Mouse (Mus musculus): ENCODE data around the gene Bola1. TPM values are rescaled to one million over a fixed set of nuclear protein-coding genes. Genes with fewer than 3 reads are reported as not detected.
"Not testable (repeated sequence)": the region's sequence is repeated elsewhere in the genome, so short reads cannot be mapped to it uniquely, and the experiment has no call there.

Bola1 gene
- polyA plus RNA-seq, 1 experiment from 2014 or later: 86.6 TPM

DNA sequence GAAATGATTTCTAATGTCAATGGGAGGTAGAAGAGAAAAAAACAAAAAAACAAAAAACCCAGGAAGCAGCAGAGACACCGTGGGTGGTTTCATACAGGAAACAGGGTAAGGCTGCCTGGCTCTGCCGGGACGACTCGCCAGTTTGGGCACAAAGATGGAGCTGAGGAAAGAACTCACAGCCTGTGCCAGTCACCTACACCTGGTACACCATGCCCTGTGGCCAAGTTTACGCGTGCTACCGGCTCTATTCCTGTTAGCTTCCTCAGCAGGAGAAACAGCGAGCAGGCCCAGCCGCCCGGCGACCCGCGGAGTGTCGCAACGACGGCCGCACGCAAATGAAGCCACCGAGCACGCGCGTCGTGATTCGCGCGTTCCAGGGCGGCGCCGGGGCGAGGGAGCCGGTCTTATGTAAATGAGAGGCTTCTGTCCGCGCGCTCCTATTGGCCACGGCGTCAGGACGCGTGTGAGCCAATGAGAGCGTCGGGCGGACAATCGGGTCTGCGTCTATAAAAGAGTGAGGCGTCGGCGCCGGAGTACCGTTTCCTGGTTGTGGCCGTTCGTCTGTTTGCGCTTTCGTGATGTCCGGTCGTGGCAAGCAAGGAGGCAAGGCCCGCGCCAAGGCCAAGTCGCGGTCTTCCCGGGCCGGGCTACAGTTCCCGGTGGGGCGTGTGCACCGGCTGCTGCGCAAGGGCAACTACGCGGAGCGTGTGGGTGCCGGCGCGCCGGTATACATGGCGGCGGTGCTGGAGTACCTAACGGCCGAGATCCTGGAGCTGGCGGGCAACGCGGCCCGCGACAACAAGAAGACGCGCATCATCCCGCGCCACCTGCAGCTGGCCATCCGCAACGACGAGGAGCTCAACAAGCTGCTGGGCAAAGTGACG, 25.7 kb upstream of the Bola1 start, which contains the start of gene Hist2h2aa1:
TSS of gene Hist2h2aa1 (plus strand) at position 495 of the 884 bp plus-strand sequence.
- peaks cover 46% of the 10 kb centered on the region for H3K4me1 ChIP-seq
- H3K36me3 ChIP-seq (ENCODE audit: poor library complexity, severe bottlenecking); H3K9me3 ChIP-seq (replicated peaks); H3K27me3 ChIP-seq: not testable (repeated sequence)
- peak within 1 kb of the TSS; percentile 79 for H3K9ac ChIP-seq
- H3K4me3 ChIP-seq: peak within 1 kb of the TSS; percentile 48
- H3K27ac ChIP-seq: peak within 1 kb of the TSS; percentile 96
- peak; percentile 91 for ATAC-seq
- H3K4me2 ChIP-seq: peak within 1 kb of the TSS; percentile 70
- under 1% methylated on average over 27 of the region's 88 CpGs for WGBS

DNA sequence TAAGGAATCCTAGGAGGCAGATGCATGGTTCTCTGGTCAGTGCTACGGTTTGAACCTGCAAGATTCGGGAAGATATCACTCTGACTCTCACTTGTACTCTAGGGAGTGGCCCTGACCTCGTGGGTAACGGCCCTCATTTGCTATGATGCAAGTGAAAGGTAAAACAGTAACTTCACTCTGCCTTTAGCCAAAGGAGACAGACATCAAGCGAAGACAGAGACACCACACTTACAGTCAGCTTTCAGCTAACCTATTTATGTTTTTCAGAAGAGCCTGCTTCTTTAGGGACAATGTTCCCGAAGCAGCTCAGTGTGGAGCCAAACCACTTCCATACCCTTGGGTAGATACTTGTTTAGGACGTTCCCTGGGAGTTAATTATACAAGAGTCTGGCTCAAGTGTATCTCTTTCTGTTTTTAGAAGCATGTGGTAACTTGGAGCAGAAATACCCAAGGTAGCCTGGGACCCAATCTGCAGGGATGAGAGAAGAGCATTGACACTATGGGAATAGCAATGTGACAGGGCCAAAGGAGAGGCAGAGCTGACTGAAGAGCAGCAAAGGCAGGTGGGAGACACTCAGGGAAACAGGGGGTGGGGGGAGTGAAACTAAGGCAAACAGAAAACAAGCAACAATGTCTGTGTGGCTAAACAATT, 24.5 kb upstream of the Bola1 start:
- Histone ChIP-seq H3K4me1 (peaks cover 41% of the 10 kb centered on the region), H3K4me3 (no peak overlapping the region), H3K9me3 (replicated peaks) (no peaks in the 10 kb centered on the region), H3K27ac (peak overlapping the region; percentile 96; the same call in 1 of the 2 replicates), H3K36me3 (ENCODE audit: poor library complexity, severe bottlenecking) (no peaks in the 10 kb centered on the region), H3K9ac (peak overlapping the region; percentile 79), H3K4me2 (peak overlapping the region; percentile 70), H3K27me3 (no peaks in the 10 kb centered on the region)
- ATAC-seq: no peak
- WGBS: 81% methylated on average over 7 of the region's 7 CpGs

DNA sequence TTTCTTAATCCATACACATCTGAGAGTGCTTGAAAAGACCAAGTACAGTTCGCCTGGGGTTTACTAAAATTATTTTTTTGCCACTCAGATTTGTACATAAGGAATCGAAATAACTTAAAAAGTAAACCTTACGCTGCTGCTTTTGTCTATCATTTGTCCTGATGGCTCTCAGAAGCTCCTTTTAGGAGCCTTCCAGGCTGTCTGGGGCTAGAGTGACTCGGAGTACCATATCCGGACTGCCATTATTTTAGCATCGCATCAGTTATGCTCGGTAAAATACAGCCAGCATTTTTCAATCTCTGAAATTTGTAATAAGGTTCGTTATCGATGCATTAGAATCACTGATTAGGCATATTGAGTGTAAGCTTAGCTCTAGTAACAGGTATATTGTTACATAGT, 21.3 kb upstream of the Bola1 start:
- Histone ChIP-seq H3K9ac (peak overlapping the region; percentile 65), H3K27ac (peak overlapping the region; percentile 81), H3K4me1 (peaks cover 41% of the 10 kb centered on the region), H3K27me3 (no peaks in the 10 kb centered on the region), H3K4me2 (peak overlapping the region; percentile 49), H3K9me3 (replicated peaks) (no peaks in the 10 kb centered on the region), H3K4me3 (peak overlapping the region; percentile 20; the same call in 1 of the 2 replicates), H3K36me3 (ENCODE audit: poor library complexity, severe bottlenecking) (no peaks in the 10 kb centered on the region)
- ATAC-seq: no peak
- 72% methylated on average over 9 of the region's 9 CpGs for WGBS

DNA sequence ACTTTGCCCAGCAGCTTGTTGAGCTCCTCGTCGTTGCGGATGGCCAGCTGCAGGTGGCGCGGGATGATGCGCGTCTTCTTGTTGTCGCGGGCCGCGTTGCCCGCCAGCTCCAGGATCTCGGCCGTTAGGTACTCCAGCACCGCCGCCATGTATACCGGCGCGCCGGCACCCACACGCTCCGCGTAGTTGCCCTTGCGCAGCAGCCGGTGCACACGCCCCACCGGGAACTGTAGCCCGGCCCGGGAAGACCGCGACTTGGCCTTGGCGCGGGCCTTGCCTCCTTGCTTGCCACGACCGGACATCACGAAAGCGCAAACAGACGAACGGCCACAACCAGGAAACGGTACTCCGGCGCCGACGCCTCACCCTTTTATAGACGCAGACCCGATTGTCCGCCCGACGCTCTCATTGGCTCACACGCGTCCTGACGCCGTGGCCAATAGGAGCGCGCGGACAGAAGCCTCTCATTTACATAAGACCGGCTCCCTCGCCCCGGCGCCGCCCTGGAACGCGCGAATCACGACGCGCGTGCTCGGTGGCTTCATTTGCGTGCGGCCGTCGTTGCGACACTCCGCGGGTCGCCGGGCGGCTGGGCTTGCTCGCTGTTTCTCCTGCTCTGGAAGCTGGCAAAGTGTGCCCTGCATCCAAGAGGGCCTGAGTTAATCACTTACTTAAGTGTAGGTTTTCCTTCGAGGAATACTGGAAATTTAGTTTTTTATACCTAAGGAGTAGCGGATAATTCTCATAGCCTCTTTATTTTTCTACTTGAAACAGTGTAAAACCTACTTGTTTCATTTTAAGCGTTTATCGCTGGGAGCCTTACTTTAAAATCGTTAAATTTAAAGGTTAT, 20.7 kb upstream of the Bola1 start, which contains the start of gene Hist2h2aa2:
TSS of gene Hist2h2aa2 (minus strand) at position 328 of the 850 bp plus-strand sequence.
- peak; percentile 87 for ATAC-seq
- H3K9me3 ChIP-seq (replicated peaks); H3K36me3 ChIP-seq (ENCODE audit: poor library complexity, severe bottlenecking); H3K27me3 ChIP-seq: not testable (repeated sequence)
- peak within 1 kb of the TSS; percentile 65 for H3K9ac ChIP-seq
- peaks cover 41% of the 10 kb centered on the region for H3K4me1 ChIP-seq
- peak within 1 kb of the TSS; percentile 81 for H3K27ac ChIP-seq
- H3K4me2 ChIP-seq: peak within 1 kb of the TSS; percentile 51
- WGBS: 3% methylated on average over 36 of the region's 85 CpGs
- H3K4me3 ChIP-seq: peak within 1 kb of the TSS; percentile 36

DNA sequence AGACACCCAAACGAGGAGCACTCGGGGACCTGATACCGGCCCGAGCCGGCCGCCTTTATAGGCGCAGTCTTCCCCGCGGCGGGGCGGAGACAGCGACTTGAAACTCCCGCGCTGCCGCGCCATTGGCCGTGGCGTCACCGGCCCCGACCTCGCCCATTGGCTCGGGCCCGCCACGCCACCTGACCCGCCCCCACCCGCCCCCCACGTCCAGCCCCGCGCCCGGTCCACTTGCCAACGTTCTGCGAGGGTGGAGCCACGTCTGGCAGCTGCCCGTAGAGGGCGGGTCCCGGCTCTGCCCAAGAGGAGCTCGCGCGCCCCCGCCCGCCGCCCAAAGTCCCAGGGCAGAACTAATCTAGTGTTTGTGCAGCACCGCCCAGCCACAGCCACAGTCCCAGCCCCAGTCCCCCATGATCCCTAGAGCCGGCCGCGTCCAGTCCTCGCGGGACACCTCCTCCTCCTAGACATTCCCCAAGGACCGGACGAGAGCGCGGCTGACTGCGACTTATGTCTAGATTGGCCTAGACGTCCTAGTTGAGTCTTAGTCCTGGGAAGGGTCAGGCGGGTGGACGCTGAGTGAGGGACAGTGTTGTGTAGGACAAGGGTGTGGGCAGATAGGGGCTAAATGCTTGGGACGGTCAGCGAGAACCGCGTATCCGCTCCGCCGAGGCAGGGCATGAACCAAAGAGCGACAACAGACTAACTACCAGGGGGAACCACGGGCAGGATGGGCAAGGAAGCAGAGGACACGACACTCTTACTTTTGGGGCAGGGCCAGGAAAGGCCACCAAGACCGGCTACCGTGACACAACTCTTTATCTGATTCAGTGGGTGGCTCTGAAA, 19.7 kb upstream of the Bola1 start, which contains the start of gene Hist2h3c2:
TSS of gene Hist2h3c2 (minus strand) at position 174 of the 840 bp plus-strand sequence.
- WGBS: 0% methylated on average over 9 of the region's 68 CpGs
- ATAC-seq: peak; percentile 90
- H3K27me3 ChIP-seq: not testable (repeated sequence)

DNA sequence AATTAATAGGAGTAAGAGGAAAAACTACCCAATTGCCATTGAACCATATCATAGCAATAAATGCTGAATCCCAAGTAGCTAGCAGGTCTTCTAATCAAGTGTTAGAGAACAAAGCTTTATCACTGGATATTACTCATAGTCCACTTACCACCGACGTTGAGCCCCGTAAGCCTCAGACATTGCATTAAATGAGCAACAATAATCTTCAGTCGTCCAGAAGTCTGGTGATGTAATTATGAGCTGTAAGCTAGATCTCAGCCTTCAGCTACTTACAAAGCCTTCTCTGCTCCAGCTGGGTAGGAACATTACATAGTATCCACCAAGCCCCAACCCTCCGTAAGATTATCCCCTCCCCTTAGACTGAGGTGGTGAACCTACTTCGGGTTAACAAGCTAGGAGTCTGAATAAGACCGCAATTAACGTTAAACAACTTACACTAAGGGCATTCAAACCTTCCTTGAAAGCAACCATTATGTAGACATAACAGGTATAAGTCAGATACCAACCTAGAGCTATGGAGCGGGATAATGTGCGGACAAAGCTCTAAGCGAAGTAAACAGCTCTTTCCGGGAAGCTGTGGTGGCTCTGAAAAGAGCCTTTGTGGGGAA, 18.5 kb upstream of the Bola1 start:
- WGBS: under 1% methylated on average over 12 of the region's 12 CpGs
- Histone ChIP-seq H3K36me3 (ENCODE audit: poor library complexity, severe bottlenecking) (no peaks in the 10 kb centered on the region), H3K4me3 (peak overlapping the region; percentile 48), H3K4me1 (peaks cover 27% of the 10 kb centered on the region), H3K4me2 (peak overlapping the region; percentile 64), H3K27me3 (no peaks in the 10 kb centered on the region), H3K27ac (peak overlapping the region; percentile 81), H3K9me3 (replicated peaks) (no peaks in the 10 kb centered on the region), H3K9ac (peak overlapping the region; percentile 78)
- no peak for ATAC-seq

More for the DNA sequence above, 19.7 kb upstream of the Bola1 start, which contains the start of gene Hist2h3c2:
- Histone ChIP-seq H3K9ac (peak within 1 kb of the TSS; percentile 78), H3K27ac (peak within 1 kb of the TSS; percentile 81), H3K4me2 (peak within 1 kb of the TSS; percentile 64), H3K4me1 (peaks cover 33% of the 10 kb centered on the region), H3K4me3 (peak within 1 kb of the TSS; percentile 48)
- not testable (repeated sequence) for H3K36me3 ChIP-seq (ENCODE audit: poor library complexity, severe bottlenecking); H3K9me3 ChIP-seq (replicated peaks)

DNA sequence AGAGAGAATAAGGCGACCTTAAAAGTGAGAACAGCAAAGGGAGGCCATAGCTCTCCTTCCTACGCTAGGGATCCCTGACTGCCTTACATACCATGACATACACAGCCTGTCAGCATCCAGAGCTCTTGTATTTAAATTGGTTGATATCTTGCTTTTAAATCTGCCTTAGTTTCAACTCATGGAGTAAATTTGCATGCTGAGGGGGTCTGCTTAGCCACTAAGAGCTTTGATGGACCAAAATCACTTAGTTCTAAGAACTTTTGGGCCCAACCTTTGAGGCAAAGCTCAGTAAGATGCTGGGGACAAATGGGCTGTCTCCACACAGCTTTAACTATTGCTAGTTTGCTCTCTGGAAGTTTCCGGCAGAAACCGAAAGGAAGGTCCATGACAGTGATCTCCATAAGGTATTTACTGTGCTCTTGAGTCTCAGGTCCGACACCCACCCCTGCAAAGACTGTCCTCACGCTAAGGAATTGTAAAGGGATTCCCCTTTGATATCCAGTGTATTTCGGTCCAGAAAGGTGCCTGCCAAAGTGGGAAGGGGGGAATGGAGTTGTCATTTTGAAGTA, 17.9 kb upstream of the Bola1 start:
- Histone ChIP-seq H3K27ac (peak overlapping the region; percentile 81), H3K4me2 (peak overlapping the region; percentile 64), H3K9ac (peak overlapping the region; percentile 78), H3K36me3 (ENCODE audit: poor library complexity, severe bottlenecking) (no peaks in the 10 kb centered on the region), H3K9me3 (replicated peaks) (no peaks in the 10 kb centered on the region), H3K4me3 (peak overlapping the region; percentile 48), H3K4me1 (peaks cover 27% of the 10 kb centered on the region), H3K27me3 (no peaks in the 10 kb centered on the region)
- WGBS: 21% methylated on average over 7 of the region's 7 CpGs
- no peak for ATAC-seq

DNA sequence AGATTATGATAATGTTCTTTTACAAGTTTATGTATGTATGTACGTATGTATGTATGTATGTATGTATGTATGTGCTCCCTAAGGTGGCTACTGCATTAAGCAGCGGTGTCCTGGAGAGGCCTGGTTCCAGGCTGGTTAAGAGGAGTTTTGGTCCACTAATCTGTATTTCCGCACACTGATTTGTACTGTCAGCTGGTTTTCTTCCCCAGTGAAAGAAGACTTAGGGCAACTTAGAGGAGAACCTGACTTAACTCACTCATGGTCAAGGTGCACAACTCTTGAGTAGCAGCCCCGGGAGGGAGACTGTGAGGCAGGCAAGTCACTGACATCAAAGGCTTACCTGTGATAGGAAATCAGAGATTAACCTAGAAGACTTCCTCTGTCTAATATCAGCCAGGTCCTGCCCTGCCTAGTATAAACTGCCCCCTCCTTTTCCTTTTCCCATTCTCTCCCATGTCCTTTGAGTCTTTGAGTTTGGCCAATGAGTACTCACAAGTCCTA, 17.4 kb upstream of the Bola1 start:
- no peak for ATAC-seq
- Histone ChIP-seq H3K27me3 (no peaks in the 10 kb centered on the region), H3K4me1 (peaks cover 27% of the 10 kb centered on the region), H3K36me3 (ENCODE audit: poor library complexity, severe bottlenecking) (no peaks in the 10 kb centered on the region), H3K4me2 (peak overlapping the region; percentile 64), H3K9ac (peak overlapping the region; percentile 78), H3K4me3 (peak overlapping the region; percentile 48), H3K27ac (peak overlapping the region; percentile 81; the same call in 1 of the 2 replicates), H3K9me3 (replicated peaks) (no peaks in the 10 kb centered on the region)
- WGBS: 81% methylated on average over 4 of the region's 4 CpGs

DNA sequence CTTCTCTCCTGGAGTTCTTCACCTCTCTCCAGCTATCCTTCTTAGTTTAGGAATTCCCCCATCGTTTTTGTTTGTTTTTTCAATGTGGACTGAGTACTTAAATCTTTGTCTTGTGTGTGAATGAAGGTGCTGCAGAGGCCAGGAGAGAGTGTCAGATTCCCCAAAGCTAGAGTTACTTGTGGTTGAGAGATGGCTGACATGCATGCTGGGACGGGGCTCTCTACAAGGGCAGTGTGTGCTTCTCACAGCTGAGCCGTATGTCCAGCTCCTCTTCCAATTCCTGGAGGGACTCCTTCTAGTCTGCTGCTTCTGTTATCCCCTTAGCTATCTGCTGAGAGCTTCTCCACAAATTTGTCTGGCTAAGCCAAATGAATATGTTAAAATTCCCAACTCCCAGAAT, 16.3 kb upstream of the Bola1 start:
- Histone ChIP-seq H3K9ac (no peak overlapping the region), H3K4me1 (peaks cover 22% of the 10 kb centered on the region), H3K27me3 (no peaks in the 10 kb centered on the region), H3K9me3 (replicated peaks) (no peaks in the 10 kb centered on the region), H3K4me3 (no peak overlapping the region), H3K27ac (no peak overlapping the region), H3K4me2 (no peak overlapping the region), H3K36me3 (ENCODE audit: poor library complexity, severe bottlenecking) (no peaks in the 10 kb centered on the region)
- ATAC-seq: no peak
- WGBS: 73% methylated on average over 3 of the region's 3 CpGs

DNA sequence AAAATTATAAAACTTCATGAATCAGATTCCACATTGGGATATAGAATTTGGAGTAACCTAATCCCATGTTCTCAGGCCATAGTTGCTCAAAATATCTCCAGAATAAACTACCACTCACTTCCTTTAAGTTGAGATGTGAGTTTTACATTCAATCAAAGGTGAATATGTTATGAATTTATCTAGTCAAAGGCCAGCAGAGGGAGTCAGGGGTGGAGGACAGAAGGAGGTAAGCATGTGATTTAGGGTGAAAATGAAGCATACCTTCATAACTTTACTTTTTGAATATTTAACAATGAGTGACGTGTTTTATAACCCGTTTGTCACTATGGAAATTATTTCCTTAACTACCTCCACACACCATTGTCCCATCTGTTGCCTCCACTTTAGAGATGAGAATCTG, 15.4 kb upstream of the Bola1 start:
- H3K9ac ChIP-seq: no peak overlapping the region
- no peaks in the 10 kb centered on the region for H3K27me3 ChIP-seq
- H3K27ac ChIP-seq: no peak overlapping the region
- peaks cover 19% of the 10 kb centered on the region for H3K4me1 ChIP-seq
- H3K36me3 ChIP-seq (ENCODE audit: poor library complexity, severe bottlenecking): no peaks in the 10 kb centered on the region
- no peaks in the 10 kb centered on the region for H3K9me3 ChIP-seq (replicated peaks)
- no peak overlapping the region for H3K4me3 ChIP-seq
- no peak for ATAC-seq
- WGBS: 85% methylated on average over 2 of the region's 2 CpGs
- H3K4me2 ChIP-seq: no peak overlapping the region
